Mouse (Mus musculus): Measurements from ENCODE around the gene Rilp.

DNA sequence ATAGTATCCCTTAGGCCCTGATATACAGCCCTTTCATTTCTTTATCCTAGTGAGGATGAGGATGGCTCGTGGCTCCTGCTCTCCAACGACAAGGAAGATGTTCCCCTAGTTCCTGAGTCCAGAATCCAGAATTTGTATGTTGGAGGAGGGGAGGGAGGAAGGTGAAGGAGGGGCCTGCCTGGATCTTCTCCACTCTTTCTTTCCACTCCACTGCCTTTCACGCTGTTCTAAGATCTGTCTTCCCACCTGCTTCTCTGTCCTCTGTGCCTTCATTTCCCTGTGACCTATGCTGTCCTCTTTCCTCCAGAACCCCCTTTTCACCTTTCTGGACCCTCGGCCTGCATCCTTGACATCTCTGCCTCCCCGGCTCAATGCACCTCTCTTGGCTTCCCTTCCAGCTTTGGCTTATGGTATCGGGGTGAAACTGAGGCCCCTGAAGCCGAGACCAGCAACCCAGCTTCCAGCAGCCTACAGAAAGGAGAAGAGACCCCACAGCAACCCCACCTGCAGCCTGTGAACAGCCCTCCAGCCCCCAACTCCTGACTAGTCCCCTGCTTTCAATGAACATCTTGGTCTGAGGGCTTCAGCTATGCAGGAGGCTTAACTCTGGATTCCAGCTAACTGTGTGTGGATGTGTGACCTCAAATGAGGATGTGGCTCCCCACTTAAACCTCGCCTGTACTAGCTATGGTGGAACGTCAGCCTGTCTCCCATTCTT lies 2.6 kb downstream of the Rilp start:
- TF ChIP-seq POLR2A (IDR thresholded peaks at IDR 0.05; ENCODE audit: low read depth, low read length) = no peak
- TF ChIP-seq CTCF (IDR thresholded peaks at IDR 0.05; ENCODE audit: extremely low read depth, insufficient read depth, insufficient read length, insufficient replicate concordance) = no peak

Data from spleen, adult 2 months (tissue).